Mouse (Mus musculus) gonadal fat pad, adult 2 months (tissue): ENCODE measurements around the gene Olfr1323. TPM values are rescaled to one million over a fixed set of nuclear protein-coding genes. Genes with fewer than 3 reads are reported as not detected.

Experiments used
- DNase-seq: peaks from one replicate; pipeline ENCODE4 v3.0.0-alpha.2; 2012; ENCODE audit warnings: low read depth
- polyA plus RNA-seq: library from polyadenylated mRNA; depleted of rRNA; stranded (reverse); fragments of >200 nt; gene quantifications from 2 replicates; pipeline ENCODE4 v1.2.3, GENCODE M21; 2012; rRNA removed

The Olfr1323 gene
- polyA plus RNA-seq: not detected in 2 replicates

- DNase-seq: no peak
Observed at GRCm38 (mm10) chrX:50019259-50019658, at the start of gene Olfr1323. TSS of gene Olfr1323 (minus strand) at chrX:50019359.

GRCm38 (mm10) chrX:50012242-50012641 is 6.9 kb downstream of the Olfr1323 start:
- DNase-seq: no peak

Other genes starting within 250 kb of the Olfr1323 start
- 0.32 and 0.38 TPM in 2 replicates for gene Igsf1, start 221.6 kb downstream of the Olfr1323 start, polyA plus RNA-seq
- gene Olfr1322, start 127.9 kb downstream of the Olfr1323 start, polyA plus RNA-seq: not detected in 2 replicates